Mouse (Mus musculus): ENCODE results near the gene Kcnn3.

- TF ChIP-seq CTCF (IDR thresholded peaks at IDR 0.05; ENCODE audit: borderline replicate concordance, extremely low read depth, insufficient read depth, insufficient read length) (no peak), POLR2A (IDR thresholded peaks at IDR 0.05; ENCODE audit: borderline replicate concordance, extremely low read depth, insufficient read depth, insufficient read length, poor library complexity, severe bottlenecking) (no peak)
Measured at GRCm38 (mm10) chr3:89521503-89521854, 1.5 kb downstream of the Kcnn3 start.
